Mouse (Mus musculus): ENCODE results near the gene Cand1. TPM values are rescaled to one million over a fixed set of nuclear protein-coding genes. Genes with fewer than 3 reads are reported as not detected.

Cand1 gene
- polyA plus RNA-seq, 1 experiment from 2014 or later: 63.2 TPM

- Histone ChIP-seq H3K27ac (replicated peaks in 1 of 2; ENCODE audit: control insufficient read depth in 1 of 2, insufficient read depth in 1 of 2, low read depth in 2 of 2, low read length in 2 of 2) (no peak overlapping the region; a peak in 1 of 4 replicates), H3K27me3 (ENCODE audit: control insufficient read depth, insufficient read depth, low read length) (no peaks in the 10 kb centered on the region), H3K9ac (ENCODE audit: low read length) (peak overlapping the region; percentile 21; the same call in 1 of the 2 replicates), H3K4me1 (ENCODE audit: control insufficient read depth in 2 of 2, insufficient read depth in 2 of 2, low read length in 2 of 2) (peaks cover 15 to 31% of the 10 kb centered on the region in 2 experiments), H3K4me3 (ENCODE audit: control insufficient read depth in 1 of 2, insufficient read depth in 1 of 2, low read depth in 1 of 2, low read length in 2 of 2) (no peak overlapping the region), H3K4me2 (ENCODE audit: low read length) (peak overlapping the region; percentile 41), H3K9me3 (ENCODE audit: control insufficient read depth, low read length) (no peaks in the 10 kb centered on the region), H3K36me3 (ENCODE audit: control insufficient read depth, insufficient read depth, low read length) (peaks cover 21% of the 10 kb centered on the region)
- 60% methylated on average over 4 of the region's 4 CpGs for WGBS
- ATAC-seq (ENCODE audit: insufficient number of reproducible peaks, insufficient read depth, low FRiP score, low read depth): no peak
Measured at GRCm38 (mm10) chr10:119230703-119231102, 9.2 kb downstream of the Cand1 start.

- H3K36me3 ChIP-seq (ENCODE audit: control insufficient read depth, insufficient read depth, low read length): peaks cover 21% of the 10 kb centered on the region
- peaks cover 15 to 31% of the 10 kb centered on the region in 2 experiments for H3K4me1 ChIP-seq (ENCODE audit: control insufficient read depth in 2 of 2, insufficient read depth in 2 of 2, low read length in 2 of 2)
- 31% methylated on average over 5 of the region's 5 CpGs for WGBS
- peak overlapping the region; percentile 12 to 53; a peak in 3 of 4 replicates for H3K27ac ChIP-seq (replicated peaks in 1 of 2; ENCODE audit: control insufficient read depth in 1 of 2, insufficient read depth in 1 of 2, low read depth in 2 of 2, low read length in 2 of 2)
- H3K4me3 ChIP-seq (ENCODE audit: control insufficient read depth in 1 of 2, insufficient read depth in 1 of 2, low read depth in 1 of 2, low read length in 2 of 2): no peak overlapping the region
- H3K9me3 ChIP-seq (ENCODE audit: control insufficient read depth, low read length): no peaks in the 10 kb centered on the region
- peak overlapping the region; percentile 41 for H3K4me2 ChIP-seq (ENCODE audit: low read length)
- peak overlapping the region; percentile 21; the same call in 1 of the 2 replicates for H3K9ac ChIP-seq (ENCODE audit: low read length)
- H3K27me3 ChIP-seq (ENCODE audit: control insufficient read depth, insufficient read depth, low read length): no peaks in the 10 kb centered on the region
- no peak for ATAC-seq (ENCODE audit: insufficient number of reproducible peaks, insufficient read depth, low FRiP score, low read depth)
Measured at GRCm38 (mm10) chr10:119230074-119230669, 9.7 kb downstream of the Cand1 start.

- H3K9me3 ChIP-seq (ENCODE audit: control insufficient read depth, low read length): no peaks in the 10 kb centered on the region
- H3K27ac ChIP-seq (replicated peaks in 1 of 2; ENCODE audit: control insufficient read depth in 1 of 2, insufficient read depth in 1 of 2, low read depth in 2 of 2, low read length in 2 of 2): no peak overlapping the region
- no peak overlapping the region for H3K4me2 ChIP-seq (ENCODE audit: low read length)
- H3K36me3 ChIP-seq (ENCODE audit: control insufficient read depth, insufficient read depth, low read length): peaks cover 42% of the 10 kb centered on the region
- 61% methylated on average over 4 of the region's 4 CpGs for WGBS
- no peak for ATAC-seq (ENCODE audit: insufficient number of reproducible peaks, insufficient read depth, low FRiP score, low read depth)
- H3K9ac ChIP-seq (ENCODE audit: low read length): no peak overlapping the region
- H3K27me3 ChIP-seq (ENCODE audit: control insufficient read depth, insufficient read depth, low read length): no peaks in the 10 kb centered on the region
- H3K4me3 ChIP-seq (ENCODE audit: control insufficient read depth in 1 of 2, insufficient read depth in 1 of 2, low read depth in 1 of 2, low read length in 2 of 2): no peak overlapping the region
- H3K4me1 ChIP-seq (ENCODE audit: control insufficient read depth in 2 of 2, insufficient read depth in 2 of 2, low read length in 2 of 2): peaks cover 8 to 17% of the 10 kb centered on the region in 2 experiments
Measured at GRCm38 (mm10) chr10:119223686-119224085, 16.2 kb downstream of the Cand1 start.

GRCm38 (mm10) chr10:119221631-119222030 is 18.2 kb downstream of the Cand1 start:
- H3K4me3 ChIP-seq (ENCODE audit: control insufficient read depth in 1 of 2, insufficient read depth in 1 of 2, low read depth in 1 of 2, low read length in 2 of 2): no peak overlapping the region
- WGBS: 54% methylated on average over 5 of the region's 5 CpGs

GRCm38 (mm10) chr10:119219415-119219814 is 20.4 kb downstream of the Cand1 start:
- ATAC-seq (ENCODE audit: insufficient number of reproducible peaks, insufficient read depth, low FRiP score, low read depth): no peak
- H3K4me2 ChIP-seq (ENCODE audit: low read length): no peak overlapping the region
- H3K4me1 ChIP-seq (ENCODE audit: control insufficient read depth in 2 of 2, insufficient read depth in 2 of 2, low read length in 2 of 2): peaks cover 8 to 17% of the 10 kb centered on the region in 2 experiments
- H3K9me3 ChIP-seq (ENCODE audit: control insufficient read depth, low read length): no peaks in the 10 kb centered on the region
- no peak overlapping the region for H3K9ac ChIP-seq (ENCODE audit: low read length)
- no peak overlapping the region for H3K27ac ChIP-seq (replicated peaks in 1 of 2; ENCODE audit: control insufficient read depth in 1 of 2, insufficient read depth in 1 of 2, low read depth in 2 of 2, low read length in 2 of 2)
- H3K36me3 ChIP-seq (ENCODE audit: control insufficient read depth, insufficient read depth, low read length): peaks cover 58% of the 10 kb centered on the region
- H3K4me3 ChIP-seq (ENCODE audit: control insufficient read depth in 1 of 2, insufficient read depth in 1 of 2, low read depth in 1 of 2, low read length in 2 of 2): no peak overlapping the region
- H3K27me3 ChIP-seq (ENCODE audit: control insufficient read depth, insufficient read depth, low read length): no peaks in the 10 kb centered on the region
- WGBS: 71% methylated on average over 11 of the region's 11 CpGs

More at GRCm38 (mm10) chr10:119221631-119222030, 18.2 kb downstream of the Cand1 start:
- Histone ChIP-seq H3K36me3 (ENCODE audit: control insufficient read depth, insufficient read depth, low read length) (peaks cover 59% of the 10 kb centered on the region), H3K9me3 (ENCODE audit: control insufficient read depth, low read length) (no peaks in the 10 kb centered on the region), H3K4me1 (ENCODE audit: control insufficient read depth in 2 of 2, insufficient read depth in 2 of 2, low read length in 2 of 2) (peaks cover 8 to 17% of the 10 kb centered on the region in 2 experiments), H3K27me3 (ENCODE audit: control insufficient read depth, insufficient read depth, low read length) (no peaks in the 10 kb centered on the region), H3K27ac (replicated peaks in 1 of 2; ENCODE audit: control insufficient read depth in 1 of 2, insufficient read depth in 1 of 2, low read depth in 2 of 2, low read length in 2 of 2) (no peak overlapping the region), H3K4me2 (ENCODE audit: low read length) (no peak overlapping the region), H3K9ac (ENCODE audit: low read length) (no peak overlapping the region)
- no peak for ATAC-seq (ENCODE audit: insufficient number of reproducible peaks, insufficient read depth, low FRiP score, low read depth)

- no peak for ATAC-seq (ENCODE audit: insufficient number of reproducible peaks, insufficient read depth, low FRiP score, low read depth)
- Histone ChIP-seq H3K27ac (replicated peaks in 1 of 2; ENCODE audit: control insufficient read depth in 1 of 2, insufficient read depth in 1 of 2, low read depth in 2 of 2, low read length in 2 of 2) (no peak overlapping the region), H3K9me3 (ENCODE audit: control insufficient read depth, low read length) (no peaks in the 10 kb centered on the region), H3K4me1 (ENCODE audit: control insufficient read depth in 2 of 2, insufficient read depth in 2 of 2, low read length in 2 of 2) (peaks cover 8 to 17% of the 10 kb centered on the region in 2 experiments), H3K4me2 (ENCODE audit: low read length) (no peak overlapping the region), H3K9ac (ENCODE audit: low read length) (no peak overlapping the region), H3K36me3 (ENCODE audit: control insufficient read depth, insufficient read depth, low read length) (peaks cover 60% of the 10 kb centered on the region), H3K27me3 (ENCODE audit: control insufficient read depth, insufficient read depth, low read length) (no peaks in the 10 kb centered on the region), H3K4me3 (ENCODE audit: control insufficient read depth in 1 of 2, insufficient read depth in 1 of 2, low read depth in 1 of 2, low read length in 2 of 2) (no peak overlapping the region)
- WGBS: 88% methylated on average over 15 of the region's 15 CpGs
Measured at GRCm38 (mm10) chr10:119218274-119219080, 21.4 kb downstream of the Cand1 start.

- H3K9me3 ChIP-seq (ENCODE audit: control insufficient read depth, low read length): no peaks in the 10 kb centered on the region
- no peak overlapping the region for H3K9ac ChIP-seq (ENCODE audit: low read length)
- H3K27ac ChIP-seq (replicated peaks in 1 of 2; ENCODE audit: control insufficient read depth in 1 of 2, insufficient read depth in 1 of 2, low read depth in 2 of 2, low read length in 2 of 2): no peak overlapping the region
- H3K36me3 ChIP-seq (ENCODE audit: control insufficient read depth, insufficient read depth, low read length): peaks cover 96% of the 10 kb centered on the region
- ATAC-seq (ENCODE audit: insufficient number of reproducible peaks, insufficient read depth, low FRiP score, low read depth): no peak
- no peak overlapping the region for H3K4me3 ChIP-seq (ENCODE audit: control insufficient read depth in 1 of 2, insufficient read depth in 1 of 2, low read depth in 1 of 2, low read length in 2 of 2)
- no peaks in the 10 kb centered on the region for H3K27me3 ChIP-seq (ENCODE audit: control insufficient read depth, insufficient read depth, low read length)
- 88% methylated on average over 5 of the region's 5 CpGs for WGBS
- H3K4me2 ChIP-seq (ENCODE audit: low read length): no peak overlapping the region
- H3K4me1 ChIP-seq (ENCODE audit: control insufficient read depth in 2 of 2, insufficient read depth in 2 of 2, low read length in 2 of 2): no peaks in the 10 kb centered on the region
Measured at GRCm38 (mm10) chr10:119212443-119212842, 27.4 kb downstream of the Cand1 start.
